Mouse (Mus musculus): ENCODE data around the gene Ssh1.

- TF ChIP-seq POLR2A (IDR thresholded peaks at IDR 0.05; ENCODE audit: control insufficient read depth, extremely low read depth, insufficient read depth, low read length, poor library complexity) (no peak), CTCF (IDR thresholded peaks at IDR 0.05; ENCODE audit: borderline replicate concordance, control insufficient read depth, extremely low read depth, insufficient read depth, low read length, poor library complexity) (no peak)
These were observed 635 bp downstream of the Ssh1 start for GRCm38 (mm10) chr5:113993031-113993486.

Measured in thymus, adult 2 months (tissue).